Mouse (Mus musculus) hindbrain, embryonic 11.5 days (tissue): ENCODE data around the gene Atpaf2. TPM values are rescaled to one million over a fixed set of nuclear protein-coding genes. Genes with fewer than 3 reads are reported as not detected.

ENCODE experiments used
- ATAC-seq: fragments of 200-750 bp; cut with Nextera tagmentation; 2 replicates; pipeline ENCODE4 v1.8.0; 2017; ENCODE audit warnings: mild to moderate bottlenecking, moderate TSS enrichment, moderate library complexity; ENCODE audit not compliant: low FRiP score
- DNase-seq: peaks from one replicate; pipeline ENCODE4 v3.0.0-alpha.2; 2015; ENCODE audit warnings: low spot score
- H3K27ac ChIP-seq: fragments of 300-500 bp; sonication (generic); 2 replicates; pipeline ENCODE4 v1.5.1; 2014; ENCODE audit warnings: mild to moderate bottlenecking, low read depth, low read length
- H3K27me3 ChIP-seq: fragments of 300-500 bp; sonication (generic); 2 replicates; pipeline ENCODE4 v1.6.1; 2014; ENCODE audit warnings: mild to moderate bottlenecking, low read length, moderate library complexity, mixed read lengths; ENCODE audit not compliant: control insufficient read depth, insufficient read depth
- H3K36me3 ChIP-seq: fragments of 300-500 bp; sonication (generic); 2 replicates; pipeline ENCODE4 v1.6.1; 2014; ENCODE audit warnings: mild to moderate bottlenecking, low read length, moderate library complexity, mixed read lengths; ENCODE audit not compliant: control insufficient read depth, insufficient read depth
- H3K4me1 ChIP-seq: fragments of 300-500 bp; sonication (generic); replicated peaks from 2 replicates; pipeline ENCODE4 v1.6.1; 2014; ENCODE audit warnings: low read length, mixed read lengths; ENCODE audit not compliant: control insufficient read depth, insufficient read depth
- H3K4me2 ChIP-seq: fragments of 300-500 bp; sonication (generic); replicated peaks from 2 replicates; pipeline ENCODE4 v1.6.1; 2014; ENCODE audit warnings: mild to moderate bottlenecking, low read depth, low read length
- H3K4me3 ChIP-seq: fragments of 300-500 bp; sonication (generic); 2 replicates; pipeline ENCODE4 v1.5.1; 2014; ENCODE audit warnings: low read depth, low read length
- H3K9ac ChIP-seq: fragments of 300-500 bp; sonication (generic); 2 replicates; pipeline ENCODE4 v1.6.1; 2014; ENCODE audit warnings: low read depth, low read length
- H3K9me3 ChIP-seq: fragments of 300-500 bp; sonication (generic); 2 replicates; pipeline ENCODE4 v1.6.1; 2016; ENCODE audit warnings: low read length; ENCODE audit not compliant: control insufficient read depth
- WGBS: fragments of 180-500 bp; shearing (Covaris S2); extraction: QIAGEN DNeasy Blood & Tissue Kit; methylation state at CpG from one replicate; pipeline ENCODE4 v1.1.7; 2014; 5-methylcytosine and 5-hydroxymethylcytosine counted together
- polyA plus RNA-seq: library from polyadenylated mRNA; unstranded; fragments of >200 nt; fragmentation: Nextera tagmentation; extraction: Ambion mirVana; gene quantifications from 2 replicates; pipeline ENCODE4 v1.2.1, GENCODE M21; 2014

The Atpaf2 gene
- 38.0 and 38.1 TPM in 2 replicates for polyA plus RNA-seq

GRCm38 (mm10) chr11:60417717-60418472 lies at the start of gene Atpaf2:
Gene Atpaf2, minus strand, starts transcription at chr11:60418457.
- H3K9ac ChIP-seq, result peak within 1 kb of the TSS; percentile 82
- WGBS, result under 1% methylated on average over 39 of the region's 39 CpGs
- peaks cover 3% of the 10 kb centered on the region; the same call in 1 of the 2 replicates for H3K4me1 ChIP-seq
- H3K4me2 ChIP-seq, result peak within 1 kb of the TSS; percentile 78
- H3K27me3 ChIP-seq, result no peaks in the 10 kb centered on the region
- no peaks in the 10 kb centered on the region for H3K36me3 ChIP-seq
- no peaks in the 10 kb centered on the region for H3K9me3 ChIP-seq
- peak; percentile 61 for DNase-seq
- ATAC-seq, result peak; percentile 37
- peak within 1 kb of the TSS; percentile 63; the same call in 1 of the 2 replicates for H3K27ac ChIP-seq
- peak within 1 kb of the TSS; percentile 77 for H3K4me3 ChIP-seq

DNA sequence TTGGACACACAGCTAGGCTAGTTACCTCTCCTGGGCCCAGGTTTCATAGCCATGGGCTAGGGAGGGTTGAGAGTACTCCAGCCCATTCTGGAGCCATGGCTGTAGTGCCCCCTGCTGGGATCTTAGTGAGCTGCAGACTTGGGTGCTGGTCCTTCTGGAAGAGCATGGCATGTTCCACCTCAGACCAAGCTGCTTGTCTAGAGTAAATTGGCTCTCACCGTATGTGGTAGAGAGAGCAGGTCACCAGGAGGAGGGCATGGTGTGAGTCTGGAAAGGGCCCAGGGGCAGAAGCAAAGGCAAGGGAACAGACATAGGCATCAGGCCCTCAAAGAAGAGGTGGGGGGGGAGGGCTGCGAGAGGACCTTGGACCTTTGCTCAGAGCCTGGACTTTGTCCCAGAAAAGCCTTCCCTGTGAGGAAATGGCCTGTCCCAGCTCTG lies 47.7 kb upstream of the Atpaf2 start:
- no peak overlapping the region for H3K4me3 ChIP-seq
- H3K9me3 ChIP-seq, result no peaks in the 10 kb centered on the region
- H3K4me1 ChIP-seq, result no peaks in the 10 kb centered on the region
- no peak overlapping the region for H3K4me2 ChIP-seq
- no peak overlapping the region for H3K27ac ChIP-seq
- WGBS, result 100% methylated on average over 2 of the region's 2 CpGs
- H3K27me3 ChIP-seq, result no peaks in the 10 kb centered on the region
- no peak overlapping the region for H3K9ac ChIP-seq
- H3K36me3 ChIP-seq, result peaks cover 11% of the 10 kb centered on the region; the same call in 1 of the 2 replicates
- DNase-seq (peak; percentile 64), ATAC-seq (no peak)

- no peak for DNase-seq
- ATAC-seq, result no peak
- H3K9me3 ChIP-seq, result no peaks in the 10 kb centered on the region
- no peak overlapping the region for H3K4me2 ChIP-seq
- no peak overlapping the region for H3K4me3 ChIP-seq
- WGBS, result 95% methylated on average over 1 of the region's 1 CpGs
- no peak overlapping the region for H3K9ac ChIP-seq
- peaks cover 4% of the 10 kb centered on the region for H3K4me1 ChIP-seq
- H3K27me3 ChIP-seq, result no peaks in the 10 kb centered on the region
- peaks cover 11% of the 10 kb centered on the region; the same call in 1 of the 2 replicates for H3K36me3 ChIP-seq
- no peak overlapping the region for H3K27ac ChIP-seq
Observed at GRCm38 (mm10) chr11:60457973-60458372, 39.7 kb upstream of the Atpaf2 start.

DNA sequence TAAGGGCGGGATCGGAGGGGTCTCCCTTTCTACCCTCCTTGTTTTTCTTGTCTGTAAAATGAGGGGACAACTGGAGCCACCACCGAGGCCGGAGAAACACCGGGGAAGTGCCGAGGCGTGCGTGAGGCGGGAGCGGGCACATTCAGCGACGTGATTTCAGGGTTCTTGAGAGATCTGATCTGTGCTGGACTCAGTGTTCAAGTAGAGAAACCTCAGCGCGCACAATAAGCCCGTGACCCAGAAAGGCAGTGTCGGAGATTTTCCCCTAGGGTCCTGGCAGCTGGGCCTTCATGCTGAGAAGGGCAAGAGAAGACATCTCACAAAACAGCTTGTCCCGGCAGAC lies 36.5 kb upstream of the Atpaf2 start:
- Histone ChIP-seq H3K4me1 (peaks cover 4% of the 10 kb centered on the region), H3K9ac (peak overlapping the region; percentile 72), H3K27me3 (no peaks in the 10 kb centered on the region), H3K27ac (peak overlapping the region; percentile 31; the same call in 1 of the 2 replicates), H3K9me3 (no peaks in the 10 kb centered on the region), H3K4me3 (peak overlapping the region; percentile 69), H3K36me3 (no peaks in the 10 kb centered on the region), H3K4me2 (peak overlapping the region; percentile 58)
- WGBS, result 1% methylated on average over 17 of the region's 17 CpGs
- DNase-seq (no peak), ATAC-seq (peak; percentile 14; the same call in 1 of the 2 replicates)

GRCm38 (mm10) chr11:60454080-60454744 lies 36.0 kb upstream of the Atpaf2 start, which contains the start of gene Drg2:
Gene Drg2, plus strand, starts transcription at chr11:60454591.
- H3K4me2 ChIP-seq, result peak within 1 kb of the TSS; percentile 58
- H3K36me3 ChIP-seq, result no peaks in the 10 kb centered on the region
- H3K4me1 ChIP-seq, result peaks cover 4% of the 10 kb centered on the region
- H3K9me3 ChIP-seq, result no peaks in the 10 kb centered on the region
- ATAC-seq, result peak; percentile 86
- peak within 1 kb of the TSS; percentile 72 for H3K9ac ChIP-seq
- H3K27me3 ChIP-seq, result no peaks in the 10 kb centered on the region
- WGBS, result 5% methylated on average over 27 of the region's 27 CpGs
- peak within 1 kb of the TSS; percentile 69 for H3K4me3 ChIP-seq
- H3K27ac ChIP-seq, result peak within 1 kb of the TSS; percentile 31; the same call in 1 of the 2 replicates
- DNase-seq, result peak; percentile 97

DNA sequence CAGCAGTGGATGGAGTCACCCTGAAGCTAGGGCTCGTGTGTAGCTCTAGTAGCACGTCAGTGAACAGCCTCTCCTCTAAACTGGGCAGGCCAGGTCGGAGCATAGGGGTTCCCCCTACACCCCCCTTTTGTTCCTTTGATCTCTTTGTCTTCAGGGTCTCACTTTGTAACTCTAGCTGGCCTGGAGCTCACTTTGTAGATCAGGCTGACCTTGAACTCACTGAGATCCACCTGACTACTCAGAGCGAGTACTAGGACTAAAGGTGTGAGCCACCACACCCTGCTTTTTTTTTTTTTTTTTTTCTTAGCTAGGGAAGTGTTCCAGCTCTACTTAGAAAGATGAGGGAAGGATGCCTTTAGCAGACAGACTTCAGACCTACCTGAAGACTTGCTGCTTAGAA lies 25.8 kb upstream of the Atpaf2 start:
- no peak overlapping the region for H3K4me2 ChIP-seq
- H3K36me3 ChIP-seq, result no peaks in the 10 kb centered on the region
- H3K4me1 ChIP-seq, result no peaks in the 10 kb centered on the region
- no peaks in the 10 kb centered on the region for H3K27me3 ChIP-seq
- WGBS, result 82% methylated on average over 4 of the region's 4 CpGs
- no peak for ATAC-seq
- no peak overlapping the region for H3K4me3 ChIP-seq
- H3K27ac ChIP-seq, result no peak overlapping the region
- no peak overlapping the region for H3K9ac ChIP-seq
- DNase-seq, result no peak
- no peaks in the 10 kb centered on the region for H3K9me3 ChIP-seq

GRCm38 (mm10) chr11:60442896-60443295 lies 24.6 kb upstream of the Atpaf2 start:
- WGBS, result 90% methylated on average over 6 of the region's 6 CpGs
- no peak for ATAC-seq
- H3K27ac ChIP-seq, result no peak overlapping the region
- H3K27me3 ChIP-seq, result no peaks in the 10 kb centered on the region
- H3K36me3 ChIP-seq, result no peaks in the 10 kb centered on the region
- H3K9me3 ChIP-seq, result no peaks in the 10 kb centered on the region
- H3K4me3 ChIP-seq, result no peak overlapping the region
- H3K4me1 ChIP-seq, result no peaks in the 10 kb centered on the region
- no peak for DNase-seq
- no peak overlapping the region for H3K4me2 ChIP-seq
- no peak overlapping the region for H3K9ac ChIP-seq

DNA sequence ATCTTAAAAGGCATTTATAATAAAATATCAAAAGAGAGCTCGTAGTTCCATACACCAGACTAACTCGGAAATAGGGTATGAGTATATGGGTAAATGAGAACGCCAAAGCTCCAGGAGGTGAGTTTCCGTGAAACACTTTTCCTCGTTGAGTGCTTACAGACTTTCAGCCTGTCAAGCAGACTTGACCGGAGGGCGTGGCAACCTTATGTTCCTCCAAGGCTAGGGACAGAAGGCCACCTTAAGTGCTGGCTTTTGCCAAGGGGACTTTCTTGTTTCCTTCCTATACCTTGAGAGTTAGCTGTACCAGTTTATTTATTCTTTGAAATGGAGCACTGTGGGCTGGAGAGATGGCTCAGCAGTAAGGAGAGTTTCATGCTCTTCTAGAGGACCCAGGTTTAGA lies 21.9 kb upstream of the Atpaf2 start:
- H3K9me3 ChIP-seq, result no peaks in the 10 kb centered on the region
- no peaks in the 10 kb centered on the region for H3K36me3 ChIP-seq
- no peak overlapping the region for H3K27ac ChIP-seq
- no peaks in the 10 kb centered on the region for H3K27me3 ChIP-seq
- no peak overlapping the region for H3K9ac ChIP-seq
- H3K4me3 ChIP-seq, result no peak overlapping the region
- ATAC-seq (no peak), DNase-seq (no peak)
- H3K4me1 ChIP-seq, result no peaks in the 10 kb centered on the region
- WGBS, result 45% methylated on average over 7 of the region's 7 CpGs
- H3K4me2 ChIP-seq, result no peak overlapping the region
